Mouse (Mus musculus): Measurements from ENCODE around the gene Lrrc73.

DNA sequence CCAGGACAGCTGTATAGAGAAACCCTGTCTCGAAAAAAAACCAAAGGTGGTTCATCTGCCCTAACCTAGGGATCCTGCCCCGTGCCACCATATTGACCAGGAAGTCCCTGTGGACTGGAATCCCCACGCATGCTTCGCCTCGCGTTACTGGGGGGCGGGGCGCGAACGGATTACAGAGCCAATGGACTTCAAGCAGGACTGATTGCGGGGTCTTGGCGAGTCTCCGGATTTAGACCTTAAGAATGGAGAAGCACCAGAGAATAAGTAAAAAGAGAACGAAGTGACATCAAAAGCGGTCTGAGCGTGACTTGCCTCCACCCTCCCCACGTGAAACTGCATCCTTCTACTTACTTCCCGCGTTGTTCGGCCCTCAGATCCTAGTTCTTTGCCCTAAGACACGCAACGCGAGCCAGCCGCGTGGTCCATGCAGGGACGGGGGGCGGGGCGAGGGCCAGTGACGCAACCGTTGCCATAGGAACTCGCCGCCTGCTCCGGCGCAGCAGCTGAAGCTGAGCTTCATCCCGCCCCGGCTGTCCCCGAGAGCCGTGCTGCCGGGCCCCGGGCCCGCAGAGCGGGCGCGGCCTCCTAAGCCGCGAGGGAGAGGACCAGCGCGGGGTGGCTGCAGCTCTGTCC, at the start of gene Lrrc73:
- TF ChIP-seq CTCF (IDR thresholded peaks at IDR 0.05; ENCODE audit: insufficient read depth, low read length) (no peak), POLR2A (IDR thresholded peaks at IDR 0.05; ENCODE audit: borderline replicate concordance, extremely low read depth, low read depth, low read length) (peak; percentile 47; the same call in 1 of the 2 replicates)
